Mouse (Mus musculus) frontal cortex, postnatal 25 days (tissue): ENCODE results near the gene Tmem245.
"Not testable (repeated sequence)": the region's sequence is repeated elsewhere in the genome, so short reads cannot be mapped to it uniquely, and the experiment has no call there.

Source experiments
- DNase-seq, 2 experiments: peaks; one replicate each; pipeline ENCODE4 v3.0.0; 2022; ENCODE audit warnings: low spot score in 2 of 2

The Tmem245 gene

GRCm38 (mm10) chr4:56926971-56927370 lies 20.3 kb downstream of the Tmem245 start:
- DNase-seq, result no peak

DNA sequence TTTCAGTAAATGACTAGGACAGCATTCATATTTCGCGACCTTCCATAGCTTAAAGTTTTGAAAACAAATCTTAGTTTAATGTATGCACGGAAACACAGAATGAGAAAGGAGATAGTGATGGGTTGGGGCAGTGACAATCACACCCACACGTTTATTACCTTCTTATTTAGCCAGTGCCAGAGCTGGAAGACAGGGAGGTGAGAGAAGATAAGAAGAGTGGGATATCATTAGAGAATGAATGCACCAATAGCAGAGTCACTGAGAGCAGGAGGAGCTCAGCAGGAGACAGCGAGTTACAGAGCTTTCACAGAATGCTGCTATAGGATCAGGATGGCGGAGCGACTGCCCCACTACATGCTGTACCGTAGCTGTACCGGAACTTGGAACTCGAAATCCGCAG lies 25.0 kb downstream of the Tmem245 start:
- DNase-seq, result no peak

DNA sequence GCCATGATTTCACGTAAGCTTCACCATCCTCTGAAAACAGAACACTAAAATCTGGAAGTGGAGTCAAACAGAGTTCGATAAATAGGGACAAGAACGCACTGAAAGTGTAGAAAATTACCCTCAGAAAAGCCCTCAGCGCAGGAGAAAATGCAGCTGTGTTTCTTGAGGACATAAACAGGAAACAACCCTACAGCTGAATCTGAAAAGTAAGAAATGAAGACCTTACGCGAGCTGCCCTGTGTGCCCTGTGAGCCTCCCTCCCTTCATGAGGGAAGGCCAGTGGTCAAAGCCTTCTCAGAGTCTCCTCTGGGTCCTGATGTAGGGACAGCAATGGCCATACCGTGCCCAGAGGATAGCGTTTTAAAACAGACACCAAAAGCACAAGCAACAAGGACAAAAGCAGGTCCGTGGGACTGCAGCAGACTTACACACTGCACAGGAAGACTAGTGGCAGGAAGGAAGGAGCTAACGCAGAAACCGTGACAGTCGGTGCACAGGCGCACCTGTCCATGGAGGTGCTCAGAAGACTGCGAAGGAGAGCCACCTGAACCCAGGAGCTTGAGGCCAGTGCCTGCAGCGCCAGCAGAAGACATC lies 31.4 kb downstream of the Tmem245 start:
- DNase-seq, result no peak

GRCm38 (mm10) chr4:56914761-56915160 lies 32.5 kb downstream of the Tmem245 start:
- no peak for DNase-seq

DNA sequence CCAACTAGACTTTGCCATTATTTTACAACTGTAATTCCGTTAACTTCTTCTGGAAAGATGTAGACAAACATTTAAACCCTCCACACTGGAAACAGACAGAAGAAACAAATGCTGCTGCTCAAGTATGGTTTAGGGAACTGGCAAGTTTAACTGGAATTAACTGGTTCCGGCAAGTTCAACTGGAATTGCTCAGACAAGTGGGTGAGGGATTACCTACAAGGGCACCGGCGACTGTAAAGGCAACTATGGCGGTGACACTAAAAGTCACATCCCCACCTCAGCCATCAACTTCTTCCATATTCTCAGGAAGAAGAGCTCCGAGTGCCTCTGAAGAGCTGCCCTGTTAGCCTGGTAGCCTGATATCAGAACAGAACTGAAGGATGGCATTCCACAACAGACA lies 32.9 kb downstream of the Tmem245 start:
- no peak for DNase-seq

GRCm38 (mm10) chr4:56912382-56913001 lies 34.7 kb downstream of the Tmem245 start:
- no peak for DNase-seq

DNA sequence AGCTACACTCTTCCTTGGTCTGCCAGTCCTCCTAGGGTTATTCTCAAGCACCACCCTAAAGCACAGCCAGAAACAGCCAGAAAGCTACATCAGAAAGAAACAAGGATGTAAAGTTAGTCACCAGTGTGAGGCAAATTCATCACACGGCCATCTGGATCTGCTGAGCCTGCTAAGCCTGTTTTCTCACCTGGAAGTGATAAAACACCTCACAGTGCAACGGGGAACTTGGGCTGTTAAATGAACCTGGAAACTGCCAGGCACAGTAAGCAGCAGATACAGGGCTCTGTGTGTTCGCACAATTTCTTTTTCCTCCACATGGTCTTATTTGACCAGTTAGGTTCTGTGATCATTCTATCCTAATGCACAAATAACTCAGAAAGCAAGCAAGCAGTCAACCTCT lies 37.7 kb downstream of the Tmem245 start:
- DNase-seq, result no peak

DNA sequence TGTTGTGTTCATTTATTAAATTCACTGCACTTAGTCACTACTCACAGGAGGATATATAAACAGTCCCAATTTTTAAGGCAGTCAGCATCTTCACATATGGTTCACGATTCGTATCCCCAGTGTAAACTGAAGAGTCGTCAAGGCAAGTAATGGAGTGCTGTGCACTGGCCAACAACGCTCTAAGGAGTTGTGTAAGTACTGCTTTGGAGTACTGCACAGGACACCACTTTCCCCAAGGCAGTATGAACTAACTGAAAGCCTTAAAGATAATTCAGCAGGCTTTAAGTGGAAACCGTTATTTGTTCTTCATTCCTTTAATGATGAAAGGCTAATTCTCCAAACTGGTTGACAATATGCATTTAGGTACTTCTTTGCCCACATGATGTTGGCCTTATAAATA lies 39.6 kb downstream of the Tmem245 start:
- no peak for DNase-seq

GRCm38 (mm10) chr4:56906926-56907325 lies 40.3 kb downstream of the Tmem245 start:
- DNase-seq, result no peak

- no peak for DNase-seq
These were observed 41.7 kb downstream of the Tmem245 start for GRCm38 (mm10) chr4:56905507-56905906.

- DNase-seq, result no peak
These were observed 45.6 kb downstream of the Tmem245 start for GRCm38 (mm10) chr4:56901671-56902070.

DNA sequence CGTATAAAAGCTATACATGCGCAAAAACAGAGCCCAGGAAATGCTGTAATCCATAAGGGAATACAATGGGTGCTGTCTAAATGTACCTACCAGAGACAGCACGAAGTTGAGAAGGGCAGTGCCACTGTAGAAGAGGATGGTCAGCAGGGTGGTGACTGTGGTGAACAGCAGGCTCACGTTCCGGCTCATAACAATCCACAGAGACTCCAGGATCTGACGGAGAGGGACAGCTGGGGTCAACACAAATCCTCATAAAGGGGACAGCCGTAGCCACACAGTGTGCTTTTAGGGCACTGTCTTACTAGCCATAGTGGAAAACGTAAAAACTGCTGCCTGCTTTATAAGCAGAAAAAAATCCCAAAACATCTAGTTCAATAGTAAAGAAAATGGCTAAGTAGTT lies 48.0 kb downstream of the Tmem245 start:
- no peak for DNase-seq

- DNase-seq, result no peak
These were observed 49.7 kb downstream of the Tmem245 start for GRCm38 (mm10) chr4:56897511-56897910.

GRCm38 (mm10) chr4:56894196-56894595 lies 53.0 kb downstream of the Tmem245 start:
- no peak for DNase-seq

DNA sequence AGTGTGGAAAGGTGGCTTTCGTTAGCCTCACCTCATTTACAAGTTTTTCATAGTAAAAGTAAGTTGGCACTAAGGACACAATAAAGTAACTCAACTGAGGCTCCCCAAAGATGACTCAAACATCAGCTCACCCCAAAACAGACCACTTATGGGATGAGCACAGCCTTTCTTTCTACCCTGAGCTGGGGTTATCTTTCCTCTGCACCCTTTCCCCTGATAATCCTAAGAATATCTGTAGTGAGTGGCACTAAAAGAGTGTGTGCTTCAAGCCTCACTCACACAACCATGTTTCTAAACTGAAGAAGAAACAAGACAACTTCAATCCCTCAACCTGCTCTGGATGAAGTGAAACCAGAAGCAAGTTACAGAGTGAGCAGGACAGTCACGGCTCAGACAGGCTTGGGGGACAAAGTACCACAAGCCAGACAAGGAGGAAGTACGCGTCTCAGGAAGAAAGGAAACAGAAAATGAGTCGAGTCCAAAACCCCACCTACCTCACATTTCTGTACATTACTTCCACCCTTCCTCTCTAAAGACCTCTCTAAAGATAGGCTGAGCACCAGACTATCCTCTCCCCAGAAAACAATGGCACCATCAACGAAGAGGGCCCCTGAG lies 54.6 kb downstream of the Tmem245 start:
- no peak for DNase-seq

DNA sequence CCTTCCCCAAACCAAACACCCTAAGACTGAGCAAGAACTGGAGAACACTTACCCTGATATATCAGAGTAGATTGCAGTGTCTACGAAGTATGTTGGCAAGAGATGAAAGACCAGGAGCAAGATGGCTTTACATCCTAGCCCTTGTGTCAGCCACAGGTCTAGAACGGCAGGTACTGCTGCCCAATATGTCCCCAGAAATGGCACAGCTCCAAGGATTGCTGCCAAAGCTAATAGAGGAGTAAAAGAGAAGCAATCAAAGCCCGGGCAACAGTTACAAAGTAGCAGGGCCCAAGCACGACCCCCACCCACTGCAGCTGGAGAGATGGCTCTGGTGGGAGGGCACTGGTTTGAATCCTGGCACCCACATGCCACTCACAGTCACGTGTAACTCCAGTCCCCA lies 58.8 kb downstream of the Tmem245 start:
- DNase-seq, result no peak

- no peak for DNase-seq
These were observed 60.8 kb downstream of the Tmem245 start for GRCm38 (mm10) chr4:56886286-56886979.

DNA sequence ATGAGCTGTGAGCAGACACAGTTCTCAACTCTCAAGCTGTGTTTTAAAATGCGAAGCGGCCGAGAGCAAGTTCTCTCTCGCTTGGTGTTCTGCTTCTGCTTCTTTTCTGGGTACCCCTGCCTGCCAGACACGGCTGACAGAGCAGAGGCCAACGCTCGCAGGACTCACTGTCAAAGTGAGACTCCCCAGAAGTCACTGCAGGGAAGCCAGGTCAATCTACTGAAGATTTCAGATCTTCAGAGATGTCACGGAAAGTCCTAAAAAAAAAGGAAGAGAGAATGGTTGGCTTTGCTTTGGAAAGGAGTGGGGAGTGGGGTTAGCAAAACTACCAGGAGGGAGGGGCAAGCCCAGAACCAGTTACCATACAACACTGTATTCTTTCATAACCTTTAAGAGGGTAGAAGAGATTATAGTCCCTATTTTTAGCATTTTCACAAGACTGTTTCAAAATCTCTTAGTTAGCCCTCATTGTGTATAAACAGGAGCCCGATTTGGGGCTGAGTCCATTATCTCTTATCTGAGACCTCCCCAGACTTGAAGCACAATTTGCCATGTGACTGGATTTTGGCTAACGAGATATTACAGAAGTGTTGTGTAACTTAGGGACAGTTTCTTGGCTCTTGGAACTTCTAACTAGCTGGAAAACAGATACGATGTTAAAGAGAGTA lies 67.1 kb downstream of the Tmem245 start:
- DNase-seq, result no peak

DNA sequence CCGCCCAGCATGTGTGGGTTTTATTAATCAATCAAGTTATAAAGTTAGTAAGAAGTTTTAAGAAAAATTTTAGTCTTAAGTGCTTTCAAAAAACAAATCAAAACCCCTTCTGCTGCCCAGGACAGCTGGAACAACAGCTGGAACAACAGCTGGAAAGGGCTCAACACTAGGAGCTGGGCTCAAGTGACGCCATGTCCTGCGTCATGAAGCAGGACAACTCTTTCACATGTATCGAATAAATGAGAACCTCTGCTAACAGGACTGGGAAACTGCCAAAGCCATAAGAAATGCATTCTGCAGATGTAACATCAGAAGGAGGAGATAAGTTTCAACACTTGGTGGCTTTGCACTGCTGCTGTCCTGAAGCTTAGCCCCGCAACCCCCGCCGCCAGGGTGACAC lies 68.3 kb downstream of the Tmem245 start:
- DNase-seq, result no peak

GRCm38 (mm10) chr4:56870541-56870940 lies 76.7 kb downstream of the Tmem245 start:
- not testable (repeated sequence) for DNase-seq

DNA sequence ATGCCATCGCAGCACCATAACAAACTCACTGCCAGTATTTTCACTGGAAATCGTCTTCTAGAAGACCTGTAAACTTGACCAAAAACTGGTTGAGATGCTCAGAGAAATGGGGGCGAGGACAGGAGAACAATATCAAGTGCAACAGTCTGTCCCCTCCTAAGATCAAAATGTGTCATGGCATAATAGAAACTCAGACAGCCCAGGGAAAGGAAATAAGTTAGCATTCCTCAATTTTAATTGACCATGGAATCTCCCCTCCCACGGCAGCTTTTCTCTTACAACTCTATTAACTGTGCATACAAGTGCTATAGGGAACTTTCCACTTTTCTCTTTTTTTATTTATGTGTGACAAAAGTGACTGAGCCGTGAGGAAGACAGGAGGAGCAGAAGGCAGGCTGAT lies 79.5 kb downstream of the Tmem245 start:
- DNase-seq, result no peak

- DNase-seq, result no peak
These were observed 81.3 kb downstream of the Tmem245 start for GRCm38 (mm10) chr4:56865971-56866370.
